Mouse (Mus musculus): Measurements from ENCODE around the gene Reln. TPM values are rescaled to one million over a fixed set of nuclear protein-coding genes. Genes with fewer than 3 reads are reported as not detected.

Gene Reln
- polyA plus RNA-seq, 1 experiment: 164 TPM

DNA sequence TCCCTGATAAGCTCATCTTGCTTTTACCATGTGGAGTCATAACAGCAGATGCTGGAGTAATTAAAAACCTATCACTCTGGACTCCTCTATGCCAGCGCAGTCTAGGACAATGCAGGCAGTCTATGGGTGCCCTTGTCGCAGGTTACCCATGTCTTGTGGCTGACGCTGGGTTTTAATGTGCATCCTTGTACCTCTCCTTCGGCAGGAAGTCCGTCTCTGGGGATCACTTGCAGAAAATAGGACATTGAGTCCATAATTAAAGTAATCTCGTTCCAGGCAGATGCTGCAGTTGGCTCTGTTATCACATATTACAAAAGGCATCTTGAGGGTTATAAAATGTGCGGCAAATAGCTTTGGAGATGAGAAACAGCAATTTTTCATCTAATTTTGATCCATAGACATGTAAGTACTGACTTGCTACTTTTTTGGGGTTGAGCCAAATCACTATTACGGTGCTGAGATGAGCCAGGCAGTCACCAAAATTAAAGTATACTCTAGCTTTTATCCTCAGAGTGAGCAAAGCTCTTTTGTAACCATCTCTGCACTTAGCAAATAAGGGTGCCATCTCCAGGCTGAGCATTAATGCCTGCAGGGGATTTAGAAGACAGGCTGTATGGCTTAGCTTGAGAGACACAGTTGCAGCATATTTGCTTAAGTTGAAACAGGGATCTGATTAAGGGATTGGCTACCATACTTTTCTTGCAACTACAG lies 136.0 kb downstream of the Reln start:
- no peak overlapping the region for H3K4me3 ChIP-seq (ENCODE audit: insufficient read depth, low read depth, low read length)
- 26% methylated on average over 8 of the region's 8 CpGs for WGBS
- TF ChIP-seq POLR2A (IDR thresholded peaks at IDR 0.05; ENCODE audit: insufficient read depth, low read depth, low read length): no peak
- no peak for TF ChIP-seq CTCF (IDR thresholded peaks at IDR 0.05; ENCODE audit: insufficient read depth, low read depth, low read length)
- H3K27ac ChIP-seq (ENCODE audit: insufficient read depth, low read depth, low read length): no peak overlapping the region
- peaks cover 2% of the 10 kb centered on the region; the same call in 1 of the 2 replicates for H3K4me1 ChIP-seq (ENCODE audit: control insufficient read depth, insufficient read depth, low read length)

DNA sequence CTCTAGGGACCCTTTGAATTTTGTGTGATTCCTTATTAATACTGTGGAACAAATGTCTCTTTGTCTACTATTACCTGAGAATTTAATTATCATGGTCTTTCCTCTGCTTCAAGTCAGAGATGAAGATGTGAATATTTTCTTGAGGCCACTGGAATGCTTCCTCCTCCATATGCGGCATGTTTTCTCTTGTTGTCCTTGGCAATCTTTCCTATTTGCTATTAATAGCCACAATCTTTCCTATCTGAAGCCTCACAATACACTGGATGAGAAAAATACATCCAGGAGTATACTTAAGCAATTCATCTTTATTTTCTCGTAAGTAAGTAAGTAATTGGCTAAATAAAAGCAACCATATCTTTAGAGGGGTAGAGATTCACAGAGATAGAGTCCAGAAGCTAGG lies 146.6 kb downstream of the Reln start:
- no peak overlapping the region for H3K4me3 ChIP-seq (ENCODE audit: insufficient read depth, low read depth, low read length)
- WGBS: 61% methylated on average over 2 of the region's 2 CpGs
- no peak overlapping the region for H3K27ac ChIP-seq (ENCODE audit: insufficient read depth, low read depth, low read length)
- TF ChIP-seq CTCF (IDR thresholded peaks at IDR 0.05; ENCODE audit: insufficient read depth, low read depth, low read length): no peak
- no peak for TF ChIP-seq POLR2A (IDR thresholded peaks at IDR 0.05; ENCODE audit: insufficient read depth, low read depth, low read length)
- no peaks in the 10 kb centered on the region for H3K4me1 ChIP-seq (ENCODE audit: control insufficient read depth, insufficient read depth, low read length)

GRCm38 (mm10) chr5:22196891-22197290 lies 147.6 kb downstream of the Reln start:
- TF ChIP-seq POLR2A (IDR thresholded peaks at IDR 0.05; ENCODE audit: insufficient read depth, low read depth, low read length) (no peak), CTCF (IDR thresholded peaks at IDR 0.05; ENCODE audit: insufficient read depth, low read depth, low read length) (no peak)

DNA sequence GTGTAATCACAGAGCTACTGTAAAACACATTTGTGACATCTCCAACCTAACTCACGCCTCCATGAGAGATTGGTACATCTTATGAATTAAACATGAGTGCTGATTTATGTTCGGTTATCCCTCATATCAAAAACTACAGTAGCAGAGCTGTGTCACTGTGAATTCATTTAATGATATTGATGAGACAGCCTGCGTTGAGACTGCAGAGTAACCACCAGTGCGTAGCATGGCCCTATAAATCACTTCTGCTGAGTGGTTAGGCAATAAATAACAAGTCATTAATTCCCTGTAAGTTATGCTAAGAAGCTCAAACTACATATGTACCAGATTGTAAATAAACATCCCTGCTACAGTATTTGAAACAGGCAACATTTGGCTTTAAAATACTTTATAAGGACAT lies 148.0 kb downstream of the Reln start:
- 92% methylated on average over 4 of the region's 4 CpGs for WGBS
- no peak for TF ChIP-seq POLR2A (IDR thresholded peaks at IDR 0.05; ENCODE audit: insufficient read depth, low read depth, low read length)
- no peak for TF ChIP-seq CTCF (IDR thresholded peaks at IDR 0.05; ENCODE audit: insufficient read depth, low read depth, low read length)
- no peak overlapping the region for H3K27ac ChIP-seq (ENCODE audit: insufficient read depth, low read depth, low read length)
- no peak overlapping the region for H3K4me3 ChIP-seq (ENCODE audit: insufficient read depth, low read depth, low read length)
- H3K4me1 ChIP-seq (ENCODE audit: control insufficient read depth, insufficient read depth, low read length): no peaks in the 10 kb centered on the region

More at GRCm38 (mm10) chr5:22196891-22197290, 147.6 kb downstream of the Reln start:
- WGBS: 97% methylated on average over 2 of the region's 2 CpGs
- Histone ChIP-seq H3K27ac (ENCODE audit: insufficient read depth, low read depth, low read length) (no peak overlapping the region), H3K4me1 (ENCODE audit: control insufficient read depth, insufficient read depth, low read length) (no peaks in the 10 kb centered on the region), H3K4me3 (ENCODE audit: insufficient read depth, low read depth, low read length) (no peak overlapping the region)

DNA sequence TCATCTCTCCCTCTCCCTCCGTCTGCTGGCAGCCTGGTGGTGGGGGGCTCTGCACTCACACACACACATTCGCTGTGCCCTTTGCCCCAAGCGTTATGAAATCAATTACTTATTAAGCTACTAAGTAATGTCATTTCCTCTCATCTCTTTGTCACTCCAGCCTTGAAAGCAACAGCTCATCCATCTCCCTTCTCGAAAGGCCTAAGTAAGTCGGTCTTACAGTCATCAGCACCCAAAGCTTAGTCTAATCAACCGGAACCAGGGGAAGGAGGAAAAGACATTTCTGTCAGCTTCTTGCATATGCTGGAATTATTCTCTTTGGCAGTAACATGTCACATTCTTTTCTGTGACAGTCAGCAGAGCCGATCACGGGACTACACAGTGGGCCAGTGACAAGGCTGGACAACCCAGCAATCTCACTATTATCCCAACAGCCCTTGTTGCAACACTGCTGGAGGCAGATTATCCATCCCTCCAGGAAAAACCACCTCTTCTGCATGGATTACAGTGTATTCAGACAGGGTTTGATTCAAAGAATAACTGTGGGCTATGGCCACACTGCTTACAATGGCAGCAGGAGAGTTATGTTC lies 149.1 kb downstream of the Reln start:
- H3K27ac ChIP-seq (ENCODE audit: insufficient read depth, low read depth, low read length): no peak overlapping the region
- TF ChIP-seq POLR2A (IDR thresholded peaks at IDR 0.05; ENCODE audit: insufficient read depth, low read depth, low read length): no peak
- no peak for TF ChIP-seq CTCF (IDR thresholded peaks at IDR 0.05; ENCODE audit: insufficient read depth, low read depth, low read length)
- 87% methylated on average over 8 of the region's 8 CpGs for WGBS
- H3K4me3 ChIP-seq (ENCODE audit: insufficient read depth, low read depth, low read length): no peak overlapping the region
- no peaks in the 10 kb centered on the region for H3K4me1 ChIP-seq (ENCODE audit: control insufficient read depth, insufficient read depth, low read length)

- H3K4me3 ChIP-seq (ENCODE audit: insufficient read depth, low read depth, low read length): no peak overlapping the region
- 78% methylated on average over 7 of the region's 7 CpGs for WGBS
Measured at GRCm38 (mm10) chr5:22191784-22192183, 152.7 kb downstream of the Reln start.

GRCm38 (mm10) chr5:22190333-22190732 lies 154.2 kb downstream of the Reln start:
- H3K27ac ChIP-seq (ENCODE audit: insufficient read depth, low read depth, low read length): no peak overlapping the region
- no peak overlapping the region for H3K4me3 ChIP-seq (ENCODE audit: insufficient read depth, low read depth, low read length)
- no peak for TF ChIP-seq CTCF (IDR thresholded peaks at IDR 0.05; ENCODE audit: insufficient read depth, low read depth, low read length)
- no peak for TF ChIP-seq POLR2A (IDR thresholded peaks at IDR 0.05; ENCODE audit: insufficient read depth, low read depth, low read length)
- no peaks in the 10 kb centered on the region for H3K4me1 ChIP-seq (ENCODE audit: control insufficient read depth, insufficient read depth, low read length)
- 68% methylated on average over 3 of the region's 3 CpGs for WGBS

More at GRCm38 (mm10) chr5:22191784-22192183, 152.7 kb downstream of the Reln start:
- Histone ChIP-seq H3K27ac (ENCODE audit: insufficient read depth, low read depth, low read length) (no peak overlapping the region), H3K4me1 (ENCODE audit: control insufficient read depth, insufficient read depth, low read length) (no peaks in the 10 kb centered on the region)
- TF ChIP-seq CTCF (IDR thresholded peaks at IDR 0.05; ENCODE audit: insufficient read depth, low read depth, low read length) (no peak), POLR2A (IDR thresholded peaks at IDR 0.05; ENCODE audit: insufficient read depth, low read depth, low read length) (no peak)

- WGBS: 62% methylated on average over 3 of the region's 3 CpGs
- TF ChIP-seq CTCF (IDR thresholded peaks at IDR 0.05; ENCODE audit: insufficient read depth, low read depth, low read length) (no peak), POLR2A (IDR thresholded peaks at IDR 0.05; ENCODE audit: insufficient read depth, low read depth, low read length) (no peak)
Measured at GRCm38 (mm10) chr5:22187599-22187998, 156.9 kb downstream of the Reln start.

GRCm38 (mm10) chr5:22176480-22176879 lies 168.0 kb downstream of the Reln start:
- WGBS: 29% methylated on average over 5 of the region's 5 CpGs
- Histone ChIP-seq H3K4me1 (ENCODE audit: control insufficient read depth, insufficient read depth, low read length) (no peaks in the 10 kb centered on the region), H3K27ac (ENCODE audit: insufficient read depth, low read depth, low read length) (no peak overlapping the region), H3K4me3 (ENCODE audit: insufficient read depth, low read depth, low read length) (no peak overlapping the region)
- no peak for TF ChIP-seq CTCF (IDR thresholded peaks at IDR 0.05; ENCODE audit: insufficient read depth, low read depth, low read length)
- no peak for TF ChIP-seq POLR2A (IDR thresholded peaks at IDR 0.05; ENCODE audit: insufficient read depth, low read depth, low read length)

More at GRCm38 (mm10) chr5:22187599-22187998, 156.9 kb downstream of the Reln start:
- Histone ChIP-seq H3K4me1 (ENCODE audit: control insufficient read depth, insufficient read depth, low read length) (no peaks in the 10 kb centered on the region), H3K27ac (ENCODE audit: insufficient read depth, low read depth, low read length) (no peak overlapping the region), H3K4me3 (ENCODE audit: insufficient read depth, low read depth, low read length) (no peak overlapping the region)
